Mouse (Mus musculus): ENCODE results near the gene Efcab6.

The Efcab6 gene

DNA sequence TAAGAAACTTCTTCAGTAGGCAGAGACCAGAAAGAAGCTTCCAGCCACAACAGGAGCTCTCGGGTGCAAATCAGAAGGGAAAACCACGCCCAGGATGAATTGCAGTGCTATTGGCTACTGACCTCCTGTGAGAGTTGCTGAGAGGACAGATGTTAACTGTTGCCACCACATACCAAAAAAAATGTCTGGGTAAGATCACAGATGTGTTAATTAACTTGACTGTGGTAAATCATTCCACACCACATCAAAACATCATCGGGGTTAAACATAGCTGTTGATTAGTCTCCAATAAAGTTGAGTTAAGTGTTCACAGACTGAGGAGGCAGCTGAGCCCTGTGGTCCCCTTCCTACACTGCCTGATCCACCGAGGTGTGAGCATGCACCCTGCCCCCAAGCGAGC lies 88.1 kb downstream of the Efcab6 start:
- 63% methylated on average over 5 of the region's 5 CpGs for WGBS

DNA sequence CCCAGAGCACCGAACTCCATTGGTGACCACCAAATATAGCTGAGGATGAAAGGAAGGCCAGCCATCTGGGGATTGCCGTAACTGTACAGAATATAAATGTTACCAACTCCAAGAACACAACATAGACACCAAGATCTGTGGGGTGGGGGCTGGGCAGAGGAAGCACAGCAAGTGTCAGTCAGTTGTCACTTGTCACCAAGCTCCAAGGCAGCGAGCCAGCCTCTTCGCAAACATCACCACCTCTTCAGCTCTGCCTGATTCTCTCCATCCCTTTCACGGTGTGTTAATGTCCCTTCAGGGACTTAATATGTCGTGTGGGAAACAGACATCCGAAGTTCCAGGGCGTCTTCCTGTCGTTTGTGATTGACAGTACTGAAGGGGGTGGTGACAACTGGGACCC lies 93.0 kb downstream of the Efcab6 start:
- 69% methylated on average over 9 of the region's 9 CpGs for WGBS

DNA sequence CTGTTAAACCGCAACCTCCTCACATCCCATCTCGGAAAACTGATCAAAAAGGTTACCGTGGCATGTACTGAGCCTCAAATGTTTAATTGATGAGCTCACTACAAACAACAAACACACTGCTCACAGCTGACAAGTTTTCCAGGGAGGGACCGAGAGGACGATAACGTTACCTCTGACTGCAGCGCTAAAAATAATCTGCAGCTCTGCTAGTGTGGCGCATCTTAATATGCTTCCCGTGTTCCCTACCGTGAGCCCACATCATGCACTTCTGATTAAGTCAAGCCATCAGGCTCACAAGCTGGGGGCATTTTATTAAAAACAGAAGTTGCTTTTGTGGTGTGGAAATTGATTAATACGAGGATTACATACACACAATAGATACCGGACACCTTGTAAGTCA lies 97.4 kb downstream of the Efcab6 start:
- WGBS, result 75% methylated on average over 12 of the region's 12 CpGs

DNA sequence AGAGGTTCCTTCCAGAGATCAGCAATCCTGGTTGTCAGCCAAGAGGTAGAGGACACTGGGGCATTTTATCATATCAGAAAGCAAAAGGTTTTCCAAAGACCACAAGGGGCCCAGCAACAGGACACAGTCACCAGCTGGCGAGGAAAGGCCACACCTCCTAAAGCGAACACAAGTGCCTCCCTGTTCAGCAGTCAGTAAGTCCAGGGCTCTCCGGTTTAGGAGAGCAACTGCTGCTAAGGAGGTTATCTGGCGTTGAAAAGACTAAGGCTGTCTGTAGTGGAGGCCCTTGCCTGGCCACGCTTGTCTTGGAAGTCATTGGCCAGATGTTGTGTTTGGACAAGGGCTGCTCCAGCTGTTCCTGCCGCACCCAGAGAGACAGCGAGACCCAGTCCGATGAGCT lies 100.1 kb downstream of the Efcab6 start:
- 74% methylated on average over 8 of the region's 8 CpGs for WGBS

DNA sequence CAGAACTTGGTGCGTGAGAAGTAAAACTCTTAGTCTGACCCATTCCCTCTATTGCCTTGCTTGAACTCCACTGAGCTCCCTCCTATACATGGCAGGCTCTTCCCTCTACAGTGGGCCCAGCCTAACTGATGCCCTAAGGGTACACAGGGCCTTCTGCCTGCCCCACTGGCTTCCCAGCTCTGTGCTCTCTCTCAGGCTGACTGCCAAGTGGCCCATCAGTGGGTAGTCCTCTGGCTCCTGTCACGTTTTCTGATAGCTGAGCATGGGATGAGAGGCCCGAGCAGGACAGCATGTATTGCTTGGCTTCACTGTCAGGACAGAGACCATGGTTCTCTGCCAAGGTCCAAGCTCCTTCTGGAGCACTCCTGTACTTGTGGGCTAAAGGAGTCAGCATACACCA lies 106.8 kb downstream of the Efcab6 start:
- WGBS, result 79% methylated on average over 3 of the region's 3 CpGs

DNA sequence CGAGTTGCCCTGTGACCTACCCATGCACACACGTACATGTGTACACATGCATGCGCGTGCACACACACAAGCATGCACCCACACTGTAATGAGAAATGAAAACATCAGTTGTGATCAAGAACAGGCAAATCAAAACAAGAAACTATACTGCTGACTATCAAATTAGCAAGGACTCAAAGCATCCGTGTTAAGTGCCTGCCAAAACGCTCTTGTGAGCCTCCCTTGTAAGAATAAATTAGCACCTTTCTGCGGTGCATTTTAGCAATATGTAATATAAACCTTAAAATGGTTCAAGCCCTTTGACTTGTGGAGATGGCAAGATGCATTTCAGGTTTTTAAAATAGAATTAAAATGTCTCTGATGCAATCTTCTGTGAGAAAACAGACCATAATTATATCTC lies 108.2 kb downstream of the Efcab6 start:
- 59% methylated on average over 7 of the region's 7 CpGs for WGBS

DNA sequence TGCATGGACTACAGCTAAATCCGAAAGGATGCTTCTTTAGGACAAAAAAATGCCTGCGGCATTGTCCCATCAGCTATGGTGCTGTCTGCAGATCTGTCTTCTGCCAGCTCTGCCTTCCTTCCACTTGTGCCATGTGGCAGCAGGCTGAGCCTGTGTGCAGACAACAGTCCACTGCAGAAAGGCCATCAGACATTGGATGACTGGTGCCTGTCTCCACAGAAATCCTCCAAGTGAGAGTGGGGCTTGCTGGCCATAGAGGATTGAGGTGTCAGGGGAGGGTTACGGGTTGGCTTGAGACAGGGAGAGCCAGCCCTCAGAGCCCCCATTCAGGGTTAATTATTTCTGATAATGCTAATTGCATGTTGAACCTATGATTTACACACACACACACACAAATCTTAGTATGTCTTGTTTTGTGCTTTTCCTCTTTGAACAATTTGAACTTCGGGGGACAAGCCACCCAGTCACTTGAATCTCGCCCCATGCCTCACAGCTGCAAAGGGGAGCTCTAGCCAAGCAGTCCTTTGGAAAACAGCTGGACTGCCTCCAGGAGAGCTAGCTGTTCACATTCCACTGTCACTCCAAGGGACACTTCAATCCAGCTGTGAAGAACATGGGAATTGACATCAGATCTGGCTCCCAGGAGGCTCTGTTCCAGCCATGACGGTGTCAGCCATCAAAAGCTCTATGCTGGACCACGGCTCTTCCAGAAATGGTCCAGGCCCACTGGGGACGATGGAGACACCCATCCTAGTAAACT lies 109.1 kb downstream of the Efcab6 start:
- WGBS, result 78% methylated on average over 8 of the region's 8 CpGs

DNA sequence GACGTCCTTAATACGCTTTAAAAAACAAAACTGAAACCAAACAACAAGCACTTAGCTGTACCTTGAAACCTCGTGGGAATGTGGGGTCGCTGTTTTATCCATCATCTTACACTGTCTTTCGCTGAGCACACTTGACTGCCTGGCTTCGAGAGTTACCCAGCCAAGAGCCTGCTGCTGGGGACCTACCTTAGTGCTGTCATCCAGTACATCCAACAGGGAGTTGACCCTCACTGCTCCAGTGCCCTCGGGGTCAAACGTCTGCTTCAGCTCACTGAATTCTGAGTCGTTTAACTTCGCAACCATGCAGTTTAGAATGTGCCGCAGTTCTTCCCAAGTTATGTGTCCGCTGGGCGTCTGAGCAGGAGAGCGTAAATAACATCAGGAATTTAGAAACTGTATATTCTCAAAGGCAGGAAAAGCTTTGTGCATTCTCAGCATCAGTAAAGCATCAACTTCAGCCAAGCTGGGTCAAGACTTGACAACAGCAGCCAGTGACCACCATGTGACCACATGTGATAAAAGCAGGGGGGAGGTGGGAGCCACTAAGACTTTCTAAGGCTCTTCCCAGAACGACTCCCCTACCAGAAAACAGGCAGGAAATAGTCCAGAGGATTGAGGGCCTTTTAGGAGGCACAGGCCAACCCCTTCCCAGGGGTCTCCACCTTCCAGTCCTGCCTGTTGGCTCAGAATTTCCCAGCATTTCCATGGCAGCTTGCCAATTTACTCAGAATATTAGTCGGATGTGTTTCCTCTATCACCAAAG lies 115.3 kb downstream of the Efcab6 start:
- 75% methylated on average over 16 of the region's 16 CpGs for WGBS

DNA sequence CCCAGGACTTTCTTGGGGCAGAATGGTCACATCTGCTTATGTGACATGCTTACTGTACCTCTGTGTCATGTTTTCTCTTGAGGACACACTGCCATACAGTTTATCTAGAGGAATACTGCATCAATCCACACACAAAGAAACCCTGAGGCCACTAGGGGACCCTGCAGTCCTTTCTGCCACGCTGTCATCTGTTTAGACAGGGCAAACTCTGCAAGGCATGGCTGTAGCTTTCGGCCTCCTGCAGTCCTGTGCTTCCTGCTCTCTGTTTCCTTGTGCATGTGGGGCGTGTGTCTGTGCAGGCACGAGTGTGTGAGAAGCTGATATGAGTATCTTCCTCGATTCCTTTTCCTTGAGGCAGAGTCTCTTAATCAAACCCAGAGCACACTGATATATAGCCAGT lies 125.5 kb downstream of the Efcab6 start:
- WGBS, result 58% methylated on average over 5 of the region's 5 CpGs

DNA sequence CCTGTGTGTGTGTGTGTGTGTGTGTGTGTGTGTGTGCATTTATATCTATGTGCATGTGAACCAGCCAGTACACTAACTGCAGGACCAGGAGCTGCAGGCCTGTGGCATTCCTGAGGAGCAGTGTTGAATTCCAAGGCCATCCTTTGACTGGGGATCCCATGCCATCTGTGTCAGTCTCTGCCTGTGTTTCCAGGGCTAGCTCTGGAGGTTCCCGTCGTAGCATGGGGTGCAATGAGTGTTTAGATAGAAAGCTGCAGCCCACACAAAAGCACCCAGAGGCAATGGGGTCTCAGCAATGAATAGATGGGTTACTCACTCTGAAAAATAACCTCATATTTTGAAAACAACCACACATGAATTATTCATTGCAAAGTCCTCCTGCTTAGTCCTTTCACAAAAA lies 126.7 kb downstream of the Efcab6 start:
- WGBS, result 82% methylated on average over 2 of the region's 2 CpGs

DNA sequence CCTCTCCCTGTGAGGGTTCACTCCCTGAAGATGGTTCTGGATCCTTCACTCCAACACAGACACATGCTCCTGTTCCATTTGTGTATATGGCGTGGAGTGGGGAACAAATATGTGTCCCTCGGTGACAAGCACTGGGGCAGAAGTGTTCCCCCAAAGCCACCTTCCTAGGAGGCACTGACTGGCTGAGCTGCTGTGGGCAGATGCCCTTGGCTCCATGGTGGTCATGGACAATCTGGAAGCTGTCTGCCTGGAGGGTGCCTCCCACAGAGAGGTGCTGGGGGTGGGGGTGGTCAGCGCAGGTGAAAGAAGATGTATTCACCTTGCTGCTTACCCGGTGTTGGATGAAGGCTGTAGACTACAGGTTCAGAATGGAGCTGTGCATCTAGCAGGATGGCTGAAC lies 128.7 kb downstream of the Efcab6 start:
- WGBS, result 92% methylated on average over 4 of the region's 4 CpGs

DNA sequence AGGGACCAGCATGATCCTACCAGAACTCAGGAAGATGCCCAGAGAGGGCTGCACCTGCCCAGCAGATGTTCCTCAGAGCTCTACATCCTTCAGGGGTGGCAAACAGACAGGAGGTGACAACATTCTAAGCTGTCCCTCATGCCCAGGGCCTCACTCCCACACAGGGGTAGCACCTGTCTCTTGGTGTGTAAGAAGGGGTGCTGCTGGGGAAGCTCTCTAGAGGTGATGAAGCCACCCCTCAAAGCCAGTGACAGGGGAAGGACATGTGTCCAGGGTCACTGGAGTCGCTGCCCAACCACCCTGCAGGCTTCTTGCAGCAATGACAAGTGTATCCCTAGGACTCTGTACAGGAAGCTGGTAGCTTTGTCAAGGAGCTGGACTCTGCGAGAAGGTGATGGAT lies 130.4 kb downstream of the Efcab6 start:
- WGBS, result 82% methylated on average over 2 of the region's 2 CpGs

DNA sequence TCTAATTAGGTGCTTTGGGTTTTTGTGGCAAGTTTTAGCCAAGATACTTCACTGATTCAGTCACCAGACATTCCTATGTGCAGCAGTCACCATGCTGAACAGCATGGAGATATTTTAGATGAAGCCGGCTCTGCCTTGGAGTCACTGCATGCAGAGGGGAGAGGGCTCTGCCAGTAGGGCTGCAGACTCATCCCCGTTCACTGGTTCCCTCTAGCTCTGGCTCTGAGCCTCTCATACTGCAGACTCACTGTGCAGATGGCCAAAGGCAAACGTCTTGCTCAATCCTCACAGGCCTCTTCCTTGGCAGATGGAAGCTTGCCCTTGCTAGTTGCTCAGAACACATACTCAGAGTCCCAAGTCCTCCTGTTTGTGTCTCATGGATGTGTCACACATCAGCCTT lies 139.8 kb downstream of the Efcab6 start:
- 63% methylated on average over 3 of the region's 3 CpGs for WGBS

DNA sequence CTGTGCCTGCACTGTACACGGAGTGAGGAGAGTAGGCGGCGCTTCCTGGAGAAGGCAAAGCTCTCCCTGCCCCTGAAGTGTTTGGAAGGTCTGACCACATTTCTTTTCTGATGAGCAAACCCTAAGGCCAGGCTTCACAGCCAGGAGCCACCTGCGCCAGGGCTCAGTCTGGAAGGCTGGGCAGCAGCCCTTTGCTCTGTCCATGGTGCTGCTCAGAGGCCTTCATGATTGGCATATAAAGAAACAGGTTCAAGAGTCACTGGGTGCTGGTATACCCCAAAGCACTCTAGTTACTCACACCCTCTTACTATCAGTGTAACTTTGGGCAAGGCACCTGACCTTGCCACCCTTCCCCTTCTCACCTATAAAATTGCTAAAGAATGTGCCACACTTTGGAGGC lies 140.5 kb downstream of the Efcab6 start:
- 69% methylated on average over 4 of the region's 4 CpGs for WGBS

DNA sequence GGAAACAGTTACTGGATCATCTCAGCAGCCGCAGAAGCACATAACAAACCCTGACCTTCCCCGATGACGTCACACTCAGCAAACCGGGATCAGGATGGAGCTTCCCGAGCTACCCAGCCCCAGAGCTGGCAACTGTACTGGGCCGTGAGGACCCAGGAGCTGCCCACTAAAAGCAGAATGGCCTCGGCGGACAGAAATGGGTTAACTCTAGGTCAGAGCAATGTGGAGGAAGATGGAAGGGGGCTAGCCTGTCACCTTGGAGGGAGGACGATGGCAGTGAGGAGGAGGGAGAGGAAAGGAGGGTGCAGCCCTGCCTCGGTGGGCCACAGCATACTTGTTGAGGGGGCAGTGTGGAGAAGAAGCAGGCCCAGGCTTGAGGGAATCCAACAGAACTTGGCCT lies 149.8 kb downstream of the Efcab6 start:
- WGBS, result 92% methylated on average over 10 of the region's 10 CpGs

DNA sequence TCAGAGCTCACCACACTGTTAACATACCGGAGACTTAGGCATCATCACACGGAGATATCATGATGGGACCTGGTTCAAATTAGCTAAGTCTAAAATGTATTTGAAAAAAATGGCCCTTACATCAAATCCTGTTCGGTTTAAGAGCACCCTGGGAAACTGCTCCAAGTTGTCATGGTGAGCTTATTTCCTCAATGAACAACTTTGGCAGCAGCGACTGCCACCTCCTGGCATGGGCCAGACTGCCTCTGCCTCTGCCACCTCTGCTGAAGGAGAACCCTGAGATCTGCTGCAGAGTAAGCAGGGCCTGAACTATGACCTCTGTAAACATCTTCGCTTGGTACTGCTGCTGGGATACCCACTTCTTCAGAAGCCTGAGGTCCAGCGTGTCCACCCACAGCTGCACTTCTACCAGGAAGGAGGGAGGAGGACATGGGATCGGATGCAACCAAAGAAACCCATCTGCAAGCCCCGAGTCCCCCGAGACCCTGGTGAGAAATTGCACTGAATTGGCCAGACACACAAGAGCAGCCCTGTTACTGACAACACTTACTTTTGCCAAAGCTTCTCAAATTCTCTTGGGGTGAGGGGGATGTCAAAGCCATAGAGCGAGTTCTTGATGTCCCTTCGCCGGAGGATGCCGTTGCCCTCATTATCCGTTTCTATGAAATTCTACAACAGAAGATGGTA lies 152.0 kb downstream of the Efcab6 start:
- WGBS, result 72% methylated on average over 14 of the region's 14 CpGs

DNA sequence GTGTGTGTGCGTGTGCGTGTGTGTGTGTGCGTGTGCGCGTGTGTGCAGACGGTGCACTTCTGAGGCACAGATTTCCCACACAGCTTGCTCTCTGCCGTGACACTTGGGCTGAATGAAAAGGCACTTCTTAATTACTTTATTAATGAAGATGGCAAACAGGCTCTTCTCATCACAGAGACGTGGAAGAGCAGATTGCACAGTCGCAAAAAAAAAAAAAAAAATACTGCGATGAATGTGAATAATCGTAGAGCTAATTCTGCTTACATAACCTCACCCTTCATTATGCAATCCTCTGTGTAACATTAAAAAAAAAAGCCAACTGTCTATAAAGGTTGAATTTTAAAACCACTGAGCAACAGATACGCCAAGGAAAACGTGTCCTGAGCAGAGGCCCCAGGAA lies 158.7 kb downstream of the Efcab6 start:
- WGBS, result 49% methylated on average over 13 of the region's 13 CpGs

DNA sequence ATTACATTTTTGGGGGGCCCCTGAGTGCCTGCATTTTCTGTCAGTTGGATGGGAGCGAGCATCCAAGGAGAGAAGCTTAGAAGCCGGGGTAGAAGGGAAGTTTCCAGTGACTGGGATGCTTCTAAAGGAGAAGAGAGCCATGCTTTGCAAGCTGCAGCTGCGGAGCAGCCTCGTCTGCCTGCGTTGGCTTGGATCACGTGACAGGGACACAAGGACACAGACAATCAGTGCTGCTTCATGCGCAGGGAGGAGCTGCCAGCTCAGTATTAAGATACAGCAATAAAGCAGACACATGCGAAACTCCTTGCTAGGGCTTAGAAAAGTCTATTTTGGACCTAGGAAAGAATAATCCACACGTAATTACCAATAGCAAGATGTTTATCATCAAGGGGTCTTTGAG lies 167.9 kb downstream of the Efcab6 start:
- 39% methylated on average over 9 of the region's 9 CpGs for WGBS

DNA sequence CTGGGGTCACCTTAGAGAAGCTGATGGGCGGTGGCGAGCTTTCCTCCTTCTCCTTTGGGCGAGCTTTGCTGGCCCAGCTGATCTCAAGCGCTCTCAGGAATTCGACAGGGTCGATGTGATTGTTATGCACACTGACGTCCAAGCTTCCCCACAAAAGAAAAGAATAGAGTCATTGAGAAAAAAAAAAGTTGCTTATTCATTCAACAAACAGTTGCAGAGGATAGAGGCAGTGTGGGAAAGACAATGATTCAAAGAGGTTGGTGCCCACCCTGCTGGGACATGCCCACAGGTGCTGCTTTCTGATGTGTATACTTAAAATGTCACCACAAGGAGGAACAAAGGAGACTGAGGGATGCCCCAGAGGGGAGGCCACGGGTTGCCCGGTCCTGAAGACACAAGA lies 169.2 kb downstream of the Efcab6 start:
- WGBS, result 52% methylated on average over 9 of the region's 9 CpGs

DNA sequence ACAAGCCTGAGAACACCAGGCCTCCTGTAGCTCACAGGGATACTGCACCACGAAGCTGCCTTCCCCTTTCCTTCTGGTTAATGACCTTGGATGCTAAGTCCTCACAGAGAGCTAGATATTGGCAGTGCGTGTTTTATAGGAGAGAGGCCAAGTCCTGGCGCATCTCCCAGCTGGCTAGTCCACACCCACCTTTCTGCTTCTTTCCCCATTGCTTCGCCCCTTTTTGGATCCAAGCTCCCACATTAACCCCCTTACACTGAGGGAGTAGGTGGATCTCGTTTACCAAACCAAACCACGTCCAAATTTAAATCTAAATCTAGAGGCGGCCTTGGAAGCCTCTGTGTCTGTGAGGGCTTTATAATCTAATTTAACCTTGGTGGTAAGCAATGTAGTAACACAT lies 170.9 kb downstream of the Efcab6 start:
- WGBS, result 28% methylated on average over 7 of the region's 7 CpGs

DNA sequence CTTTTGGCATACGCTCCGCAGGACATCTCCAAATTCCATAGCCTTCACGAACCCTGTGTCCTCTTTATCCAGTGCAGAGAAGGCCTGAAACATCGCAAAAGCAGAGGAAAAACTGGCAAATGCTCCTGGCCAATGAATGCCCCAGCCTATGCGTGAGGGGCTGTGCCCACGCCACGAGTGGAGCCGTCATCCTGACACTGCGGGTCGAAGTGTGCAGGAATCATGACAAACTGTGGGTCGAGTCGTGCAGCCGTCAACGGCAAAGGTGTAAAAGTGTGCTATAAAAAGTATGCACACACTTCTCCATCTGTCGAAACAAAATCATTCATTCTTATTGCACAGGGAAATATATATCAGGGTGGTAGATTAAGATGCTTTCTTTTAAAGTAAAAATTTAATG lies 172.3 kb downstream of the Efcab6 start:
- WGBS, result 72% methylated on average over 15 of the region's 15 CpGs

DNA sequence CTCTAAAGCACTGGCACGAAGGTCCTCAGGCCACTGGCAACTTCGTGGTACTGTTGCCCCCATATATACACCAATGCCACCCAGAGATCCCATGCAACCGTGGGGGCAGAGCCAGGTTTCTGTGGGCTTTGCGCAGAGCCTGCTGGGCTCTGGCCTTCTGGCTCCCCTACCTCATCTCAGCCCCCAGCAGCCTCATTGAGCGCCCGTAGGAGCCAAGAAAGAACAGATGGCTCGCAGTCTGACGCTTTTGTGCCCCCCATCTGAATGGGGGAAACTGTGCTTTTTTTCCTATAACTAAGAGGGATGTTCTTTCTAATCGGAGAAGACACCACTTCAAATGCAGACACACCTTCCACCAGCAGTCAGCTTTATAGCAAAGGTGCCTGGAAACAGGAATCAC lies 180.9 kb downstream of the Efcab6 start:
- 57% methylated on average over 9 of the region's 9 CpGs for WGBS

DNA sequence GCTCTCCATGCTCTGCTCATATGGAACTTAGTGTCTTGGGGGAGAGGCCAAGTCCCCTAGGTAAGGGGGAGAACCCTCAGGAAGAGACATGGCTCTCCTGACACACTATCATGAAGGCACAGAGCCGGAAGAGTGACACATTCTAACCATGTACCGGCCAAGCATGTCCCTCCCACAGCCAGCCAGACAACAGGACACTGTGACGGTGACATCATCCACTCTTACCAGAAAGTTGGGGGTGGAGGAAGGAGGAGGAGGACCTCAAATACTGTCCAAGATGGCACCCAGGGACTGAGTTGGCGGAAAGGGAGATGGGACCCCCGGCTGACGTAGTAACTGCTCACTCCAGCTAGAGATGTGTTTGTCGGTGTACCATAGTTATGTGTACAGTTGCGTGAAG lies 181.4 kb downstream of the Efcab6 start:
- WGBS, result 76% methylated on average over 8 of the region's 8 CpGs

All from cerebral cortex, adult 2 months (tissue).